Comparison of ENCODE assay signal across 28 mouse cellular contexts in genomic region chr3:123444466-123444865, GRCm38 (mm10). TPM values are rescaled to one million over a fixed set of nuclear protein-coding genes. Genes with fewer than 3 reads are reported as not detected.
A peak's percentile ranks its signal among the peaks of the same experiment; 100 is the strongest.
DNase-seq lines count a peak whose midpoint lies in the region; ATAC-seq and TF ChIP-seq lines count a peak whose summit lies in the region.
"Had no signal": no experiment of that assay in that cellular context is flagged by ENCODE, and none has a peak within 500 bp of the region (broad histone marks: within the 10 kb centered on the region; RNA-seq: fewer than 3 reads in every experiment).

No protein-coding gene starts in this region.

- H3K4me3 ChIP-seq in spleen, adult 2 months (ENCODE audit: extremely low read depth, insufficient read depth, insufficient read length), result no peak overlapping the region
- no peak overlapping the region for H3K4me3 ChIP-seq in midbrain, embryonic 10.5 days
- H3K4me3 ChIP-seq: erythroblast, embryonic 14.5 days; limb, embryonic 12.5 days; liver, embryonic 12.5 days; midbrain, embryonic 12.5 days; myocyte had no signal

- TF ChIP-seq POLR2A in spleen, adult 2 months (IDR thresholded peaks at IDR 0.05; ENCODE audit: low read depth, low read length), result no peak

- H3K4me1 ChIP-seq in spleen, adult 2 months (ENCODE audit: control insufficient read depth, insufficient read depth, insufficient read length), result peaks cover 19% of the 10 kb centered on the region
- peaks cover 22% of the 10 kb centered on the region for H3K4me1 ChIP-seq in midbrain, embryonic 10.5 days

- ATAC-seq in CD4-positive, CD25-positive, alpha-beta regulatory T cell, adult 4 months, result peak; percentile 74
- ATAC-seq in activated CD4-positive, CD25-positive, alpha-beta regulatory T cell, adult 4 months, result peak; percentile 80
- peak; percentile 75 for ATAC-seq in neutrophil, adult 5-6 weeks (ENCODE audit: extremely low read depth, insufficient number of reproducible peaks, low FRiP score, poor library complexity, severe bottlenecking)
- ATAC-seq: forebrain, postnatal 0 days; hindbrain, embryonic 16.5 days; intestine, embryonic 16.5 days; liver, embryonic 12.5 days; liver, postnatal 0 days had no signal

- DNase-seq in spleen, adult 2 months (ENCODE audit: low read depth in 1 of 2, low spot score in 2 of 2), result peak in 1 of 2 experiments; percentile 34
- DNase-seq in spleen, adult 12 weeks (ENCODE audit: low spot score), result no peak
- no peak for DNase-seq in cerebellum, adult 9-10 months
- no peak for DNase-seq in midbrain, embryonic 10.5 days (ENCODE audit: low spot score)
- DNase-seq in embryo, embryonic 11 days, result no peak
- DNase-seq: adrenal gland, postnatal 10 days; cerebellum, adult 11-12 months; cerebellum, postnatal 10 days; forebrain, postnatal 0 days; heart, postnatal 14 days; kidney, adult 9 months; kidney, postnatal 10 days; liver, postnatal 0 days; retina, postnatal 1 day; right cerebral cortex, postnatal 14 days; thymus, postnatal 14 days had no signal

- 52% methylated on average over 1 of the region's 1 CpGs for WGBS in spleen, adult 2 months
- 81% methylated on average over 1 of the region's 1 CpGs for WGBS in midbrain, embryonic 10.5 days

- H3K27me3 ChIP-seq in spleen, adult 2 months (ENCODE audit: control insufficient read depth, insufficient read depth, low read length), result peaks cover 14% of the 10 kb centered on the region
- peaks cover 58% of the 10 kb centered on the region for H3K27me3 ChIP-seq in midbrain, embryonic 10.5 days (ENCODE audit: low read depth, poor library complexity, severe bottlenecking)

- peak overlapping the region; percentile 57; the same call in 1 of the 2 replicates for H3K27ac ChIP-seq in spleen, adult 2 months (ENCODE audit: insufficient read depth, low read length)
- no peak overlapping the region for H3K27ac ChIP-seq in midbrain, embryonic 10.5 days (replicated peaks)
- H3K27ac ChIP-seq: limb, embryonic 12.5 days; liver, embryonic 12.5 days; midbrain, embryonic 12.5 days had no signal

- TF ChIP-seq CTCF in spleen, adult 2 months (IDR thresholded peaks at IDR 0.05; ENCODE audit: extremely low read depth, insufficient read depth, insufficient read length, insufficient replicate concordance), result no peak

- no peaks in the 10 kb centered on the region for H3K36me3 ChIP-seq in spleen, adult 2 months (ENCODE audit: control insufficient read depth, insufficient read depth, low read length)
- H3K36me3 ChIP-seq in midbrain, embryonic 10.5 days, result no peaks in the 10 kb centered on the region
- H3K36me3 ChIP-seq: limb, embryonic 12.5 days; liver, embryonic 12.5 days; midbrain, embryonic 12.5 days had no signal

- H3K9me3 ChIP-seq in midbrain, embryonic 10.5 days (replicated peaks), result no peaks in the 10 kb centered on the region
- H3K9me3 ChIP-seq: limb, embryonic 12.5 days; liver, embryonic 12.5 days; midbrain, embryonic 12.5 days had no signal

RNA-seq across cellular contexts. Expression of gene Prss12, which starts 2.2 kb away (rescaled TPM):
- 1.9 and 2.8 TPM in 2 replicates for polyA plus RNA-seq in spleen, adult 2 months (2012; rRNA removed)
- 1 to 10 TPM in 1 of 2 experiments, under 1 TPM in 1; 0.46 to 1.3 TPM for polyA plus RNA-seq in CD4-positive, CD25-positive, alpha-beta regulatory T cell, adult 4 months (2017; shearing (Covaris generic))
- polyA plus RNA-seq in activated CD4-positive, CD25-positive, alpha-beta regulatory T cell, adult 4 months (2017; shearing (Covaris generic)), result under 1 TPM; 0.59 to 0.79 TPM
- 4.2 and 5.2 TPM in 2 replicates for total RNA-seq in neutrophil, adult 5-6 weeks (2017)
- polyA plus RNA-seq in midbrain, embryonic 10.5 days (2016; fragmentation: Nextera tagmentation; extraction: Ambion mirVana), result 5.2 and 6.6 TPM in 2 replicates
- total RNA-seq: common myeloid progenitor, adult 5-6 weeks; megakaryocyte progenitor cell, adult 5-6 weeks had no signal
- polyA plus RNA-seq: erythroblast, embryonic 14.5 days had no signal

RNA-seq across cellular contexts. Expression of gene Mettl14, which starts 58.6 kb away (rescaled TPM):
- 3.4 and 3.8 TPM in 2 replicates for polyA plus RNA-seq in spleen, adult 2 months (2012; rRNA removed)
- polyA plus RNA-seq in CD4-positive, CD25-positive, alpha-beta regulatory T cell, adult 4 months (2017; shearing (Covaris generic)), result 10 to 100 TPM; 16.7 to 29.9 TPM
- polyA plus RNA-seq in activated CD4-positive, CD25-positive, alpha-beta regulatory T cell, adult 4 months (2017; shearing (Covaris generic)), result 10 to 100 TPM; 13.5 to 20.8 TPM
- 21.2 and 24.7 TPM in 2 replicates for total RNA-seq in neutrophil, adult 5-6 weeks (2017)
- polyA plus RNA-seq in midbrain, embryonic 10.5 days (2016; fragmentation: Nextera tagmentation; extraction: Ambion mirVana), result 36.3 and 38.6 TPM in 2 replicates
